Mouse (Mus musculus) cerebellum, adult 2 months (tissue): ENCODE results near the gene Slc51b.

Experiments
- CTCF ChIP-seq: fragments of 200-500 bp; IDR thresholded peaks from 2 replicates; pipeline ENCODE4 v1.5.1; 2011; ENCODE audit warnings: low read depth, mild to moderate bottlenecking, control low read depth, low read length, moderate library complexity, borderline replicate concordance; ENCODE audit not compliant: insufficient read depth
- POLR2A ChIP-seq: fragments of 200-500 bp; IDR thresholded peaks from 2 replicates; pipeline ENCODE4 v1.6.1; 2011; ENCODE audit warnings: low read length, control low read depth, borderline replicate concordance; ENCODE audit not compliant: insufficient read depth

GRCm38 (mm10) chr9:65467686-65468085, 44.9 kb upstream of the Slc51b start:
- TF ChIP-seq POLR2A (no peak), CTCF (no peak)
